Mouse (Mus musculus): Measurements from ENCODE around the gene Fam20c. TPM values are rescaled to one million over a fixed set of nuclear protein-coding genes. Genes with fewer than 3 reads are reported as not detected.

Gene Fam20c
- total RNA-seq, 1 experiment: 8.0 TPM

DNA sequence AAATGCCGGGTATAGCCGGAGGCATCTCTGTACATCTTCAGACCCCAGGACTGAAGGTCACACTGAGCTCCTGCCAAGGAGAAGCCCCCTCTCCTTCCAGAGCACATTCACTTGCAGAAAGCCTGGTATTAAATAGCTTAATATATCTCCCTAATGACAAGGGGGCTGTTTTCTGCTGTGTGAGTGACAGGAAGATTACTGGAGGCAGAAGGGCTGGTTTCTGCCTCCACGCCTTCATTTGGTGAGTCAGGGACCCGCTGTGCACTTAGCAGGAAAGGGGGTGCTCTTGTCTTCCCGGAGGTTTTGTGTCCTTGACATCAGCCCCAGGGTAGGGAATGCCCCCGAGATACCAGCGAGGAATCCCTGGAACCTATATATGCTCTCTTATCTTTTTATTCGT is 28.9 kb downstream of the Fam20c start:
- in situ Hi-C loops (cut with MboI; ENCODE audit: low sequenced_read_pairs in 2 of 2, unreplicated experiment in 2 of 2): no loop called here
- no peak for DNase-seq (ENCODE audit: low read depth, low spot score)
- Histone ChIP-seq H3K27ac (ENCODE audit: insufficient read depth, low read depth, low read length, poor library complexity, severe bottlenecking) (no peak overlapping the region), H3K4me3 (ENCODE audit: insufficient read depth in 1 of 2, low read depth in 1 of 2, low read length in 2 of 2, poor library complexity in 1 of 2, severe bottlenecking in 1 of 2) (no peak overlapping the region), H3K36me3 (ENCODE audit: control insufficient read depth, insufficient read depth, low read length, poor library complexity, severe bottlenecking) (no peaks in the 10 kb centered on the region), H3K4me1 (ENCODE audit: control insufficient read depth in 2 of 2, insufficient read depth in 2 of 2, low read length in 2 of 2, poor library complexity in 1 of 2) (no peaks in the 10 kb centered on the region), H3K9me3 (ENCODE audit: control insufficient read depth, insufficient read depth, low read depth, low read length) (no peaks in the 10 kb centered on the region), H3K9ac (ENCODE audit: insufficient read depth, low read depth, low read length, poor library complexity, severe bottlenecking) (no peak overlapping the region)
- TF ChIP-seq MAFK (IDR thresholded peaks at IDR 0.05; ENCODE audit: insufficient read depth, low read depth, low read length) (no peak), ZNF384 (IDR thresholded peaks at IDR 0.05; ENCODE audit: low read depth, low read length) (no peak), ZC3H11A (IDR thresholded peaks at IDR 0.05; ENCODE audit: borderline replicate concordance, low read depth, low read length) (no peak), HCFC1 (IDR thresholded peaks at IDR 0.05; ENCODE audit: borderline replicate concordance, insufficient read depth, low read length) (no peak), CHD2 (IDR thresholded peaks at IDR 0.05; ENCODE audit: low read depth, low read length) (no peak)

DNA sequence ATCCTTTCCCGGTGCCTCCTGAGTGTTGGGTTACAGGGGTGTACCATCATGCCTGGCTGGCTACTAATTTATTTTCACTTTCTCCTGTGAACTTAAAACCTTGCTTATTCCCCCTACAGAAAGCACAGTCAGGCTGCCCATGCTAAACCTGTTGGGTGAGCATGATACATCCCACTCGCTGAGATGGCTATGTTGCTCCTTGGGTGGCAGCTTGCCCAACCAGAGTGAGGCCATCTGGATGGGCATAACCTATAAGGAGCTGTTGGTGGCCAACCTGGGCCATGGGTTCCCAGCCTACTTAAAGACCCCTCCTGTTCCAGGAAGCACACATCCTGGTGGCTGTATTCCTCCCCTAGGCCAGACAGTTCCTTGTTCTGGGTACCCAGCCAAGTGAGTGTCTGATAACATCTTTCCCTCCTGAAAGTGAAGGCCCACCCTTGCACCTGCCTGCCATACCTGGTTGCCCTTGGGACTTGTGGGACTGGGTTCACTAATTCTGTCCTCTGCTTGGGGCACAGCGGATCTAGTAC is 31.7 kb downstream of the Fam20c start:
- Histone ChIP-seq H3K36me3 (ENCODE audit: control insufficient read depth, insufficient read depth, low read length, poor library complexity, severe bottlenecking) (no peaks in the 10 kb centered on the region), H3K9ac (ENCODE audit: insufficient read depth, low read depth, low read length, poor library complexity, severe bottlenecking) (no peak overlapping the region), H3K27ac (ENCODE audit: insufficient read depth, low read depth, low read length, poor library complexity, severe bottlenecking) (no peak overlapping the region), H3K4me1 (ENCODE audit: control insufficient read depth in 2 of 2, insufficient read depth in 2 of 2, low read length in 2 of 2, poor library complexity in 1 of 2) (no peaks in the 10 kb centered on the region), H3K4me3 (ENCODE audit: insufficient read depth in 1 of 2, low read depth in 1 of 2, low read length in 2 of 2, poor library complexity in 1 of 2, severe bottlenecking in 1 of 2) (no peak overlapping the region), H3K9me3 (ENCODE audit: control insufficient read depth, insufficient read depth, low read depth, low read length) (no peaks in the 10 kb centered on the region)
- in situ Hi-C loops (cut with MboI; ENCODE audit: low sequenced_read_pairs in 2 of 2, unreplicated experiment in 2 of 2): no loop called here
- TF ChIP-seq HCFC1 (IDR thresholded peaks at IDR 0.05; ENCODE audit: borderline replicate concordance, insufficient read depth, low read length) (no peak), ZNF384 (IDR thresholded peaks at IDR 0.05; ENCODE audit: low read depth, low read length) (no peak), ZC3H11A (IDR thresholded peaks at IDR 0.05; ENCODE audit: borderline replicate concordance, low read depth, low read length) (no peak), CHD2 (IDR thresholded peaks at IDR 0.05; ENCODE audit: low read depth, low read length) (no peak), MAFK (IDR thresholded peaks at IDR 0.05; ENCODE audit: insufficient read depth, low read depth, low read length) (no peak)
- DNase-seq (ENCODE audit: low read depth, low spot score): no peak

DNA sequence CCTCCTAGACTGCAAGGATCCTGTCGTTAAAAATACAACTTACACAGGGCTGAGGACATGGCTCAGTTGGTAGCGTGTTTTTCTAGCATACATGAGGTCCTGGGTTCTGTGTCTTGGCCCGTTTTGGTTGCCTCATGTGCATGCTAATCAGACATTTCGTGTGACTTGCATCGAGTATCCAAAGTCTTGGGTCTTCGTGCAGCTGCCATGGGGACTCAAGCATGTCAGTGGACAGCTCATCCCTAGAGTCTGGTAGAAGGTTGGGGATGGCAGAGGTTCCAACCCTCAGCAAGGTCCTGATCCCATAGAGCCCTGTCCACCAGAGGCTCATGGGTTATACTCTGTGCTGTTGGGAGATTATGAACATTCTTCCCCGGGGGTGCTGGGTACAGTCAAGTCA is 33.3 kb downstream of the Fam20c start:
- in situ Hi-C loops (cut with MboI; ENCODE audit: low sequenced_read_pairs in 2 of 2, unreplicated experiment in 2 of 2): no loop called here
- DNase-seq (ENCODE audit: low read depth, low spot score): no peak
- Histone ChIP-seq H3K9me3 (ENCODE audit: control insufficient read depth, insufficient read depth, low read depth, low read length) (no peaks in the 10 kb centered on the region), H3K4me3 (ENCODE audit: insufficient read depth in 1 of 2, low read depth in 1 of 2, low read length in 2 of 2, poor library complexity in 1 of 2, severe bottlenecking in 1 of 2) (no peak overlapping the region), H3K36me3 (ENCODE audit: control insufficient read depth, insufficient read depth, low read length, poor library complexity, severe bottlenecking) (no peaks in the 10 kb centered on the region), H3K27ac (ENCODE audit: insufficient read depth, low read depth, low read length, poor library complexity, severe bottlenecking) (no peak overlapping the region), H3K4me1 (ENCODE audit: control insufficient read depth in 2 of 2, insufficient read depth in 2 of 2, low read length in 2 of 2, poor library complexity in 1 of 2) (no peaks in the 10 kb centered on the region), H3K9ac (ENCODE audit: insufficient read depth, low read depth, low read length, poor library complexity, severe bottlenecking) (no peak overlapping the region)
- TF ChIP-seq CHD2 (IDR thresholded peaks at IDR 0.05; ENCODE audit: low read depth, low read length) (no peak), MAFK (IDR thresholded peaks at IDR 0.05; ENCODE audit: insufficient read depth, low read depth, low read length) (no peak), HCFC1 (IDR thresholded peaks at IDR 0.05; ENCODE audit: borderline replicate concordance, insufficient read depth, low read length) (no peak), ZC3H11A (IDR thresholded peaks at IDR 0.05; ENCODE audit: borderline replicate concordance, low read depth, low read length) (no peak), ZNF384 (IDR thresholded peaks at IDR 0.05; ENCODE audit: low read depth, low read length) (no peak)

DNA sequence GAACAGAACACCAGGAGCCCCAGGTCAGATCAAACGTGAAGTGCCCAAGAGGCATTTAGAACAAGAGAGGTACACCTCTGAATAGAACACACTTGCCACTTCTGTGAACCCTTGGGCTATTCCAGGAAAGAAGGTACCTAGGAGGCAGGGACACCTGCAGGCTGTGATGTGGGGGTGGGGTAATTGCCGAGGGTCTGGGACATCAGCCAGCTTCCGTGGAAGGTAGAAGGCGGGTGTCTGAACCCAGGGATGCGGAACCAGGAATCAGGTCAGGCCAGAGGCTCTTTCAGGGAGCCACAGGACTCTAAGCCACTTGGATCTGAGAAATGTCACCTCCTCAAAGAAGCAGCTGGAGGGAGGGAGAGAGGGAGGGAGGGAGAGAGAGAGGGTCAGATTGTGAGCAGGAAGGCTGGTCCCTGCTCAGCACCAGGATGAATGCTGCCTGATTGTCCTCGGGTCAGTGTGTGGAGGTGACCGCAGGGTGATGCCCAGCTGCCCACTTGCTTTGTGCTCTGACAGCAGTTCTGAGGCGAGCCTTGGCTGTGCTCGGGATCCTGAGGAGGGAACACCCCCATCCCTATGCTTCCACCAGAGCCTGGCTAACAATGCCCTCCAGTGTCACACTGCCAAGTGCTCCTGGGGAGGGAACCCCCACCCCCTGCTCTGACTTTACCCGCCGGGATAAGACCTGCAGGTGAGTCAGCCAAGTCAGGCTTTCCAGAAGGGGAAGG is 34.3 kb downstream of the Fam20c start:
- in situ Hi-C loops (cut with MboI; ENCODE audit: low sequenced_read_pairs in 2 of 2, unreplicated experiment in 2 of 2): no loop called here
- H3K4me3 ChIP-seq (ENCODE audit: insufficient read depth in 1 of 2, low read depth in 1 of 2, low read length in 2 of 2, poor library complexity in 1 of 2, severe bottlenecking in 1 of 2): no peak overlapping the region
- H3K36me3 ChIP-seq (ENCODE audit: control insufficient read depth, insufficient read depth, low read length, poor library complexity, severe bottlenecking): no peaks in the 10 kb centered on the region
- no peak for DNase-seq (ENCODE audit: low read depth, low spot score)
- H3K9ac ChIP-seq (ENCODE audit: insufficient read depth, low read depth, low read length, poor library complexity, severe bottlenecking): no peak overlapping the region
- no peaks in the 10 kb centered on the region for H3K4me1 ChIP-seq (ENCODE audit: control insufficient read depth in 2 of 2, insufficient read depth in 2 of 2, low read length in 2 of 2, poor library complexity in 1 of 2)
- TF ChIP-seq ZC3H11A (IDR thresholded peaks at IDR 0.05; ENCODE audit: borderline replicate concordance, low read depth, low read length) (no peak), MAFK (IDR thresholded peaks at IDR 0.05; ENCODE audit: insufficient read depth, low read depth, low read length) (no peak), HCFC1 (IDR thresholded peaks at IDR 0.05; ENCODE audit: borderline replicate concordance, insufficient read depth, low read length) (no peak), CHD2 (IDR thresholded peaks at IDR 0.05; ENCODE audit: low read depth, low read length) (no peak), ZNF384 (IDR thresholded peaks at IDR 0.05; ENCODE audit: low read depth, low read length) (no peak)
- no peak overlapping the region for H3K27ac ChIP-seq (ENCODE audit: insufficient read depth, low read depth, low read length, poor library complexity, severe bottlenecking)
- no peaks in the 10 kb centered on the region for H3K9me3 ChIP-seq (ENCODE audit: control insufficient read depth, insufficient read depth, low read depth, low read length)

Measured in ES-E14 (cell line).